Mouse (Mus musculus) liver, embryonic 12.5 days (tissue): Measurements from ENCODE around the gene Cstad. TPM values are rescaled to one million over a fixed set of nuclear protein-coding genes. Genes with fewer than 3 reads are reported as not detected.
A peak's percentile ranks its signal among the peaks of the same experiment; 100 is the strongest.

Experiments used
- ATAC-seq: fragments of 200-750 bp; cut with Nextera tagmentation; 2 replicates; pipeline ENCODE4 v1.8.0; 2017; ENCODE audit warnings: moderate number of reproducible peaks, mild to moderate bottlenecking, moderate library complexity
- H3K27ac ChIP-seq: fragments of 300-500 bp; sonication (generic); 2 replicates; pipeline ENCODE4 v1.5.1; 2016; ENCODE audit warnings: mild to moderate bottlenecking
- H3K27me3 ChIP-seq: fragments of 300-500 bp; sonication (generic); replicated peaks from 2 replicates; pipeline ENCODE4 v1.6.1; 2016; ENCODE audit warnings: mild to moderate bottlenecking, moderate library complexity
- H3K36me3 ChIP-seq: fragments of 300-500 bp; sonication (generic); 2 replicates; pipeline ENCODE4 v1.6.1; 2016; ENCODE audit warnings: mild to moderate bottlenecking, moderate library complexity
- H3K4me1 ChIP-seq: fragments of 300-500 bp; sonication (generic); 2 replicates; pipeline ENCODE4 v1.6.1; 2016
- H3K4me2 ChIP-seq: fragments of 300-500 bp; sonication (generic); 2 replicates; pipeline ENCODE4 v1.6.1; 2016; ENCODE audit warnings: mild to moderate bottlenecking, moderate library complexity
- H3K4me3 ChIP-seq: fragments of 300-500 bp; sonication (generic); 2 replicates; pipeline ENCODE4 v1.5.1; 2016; ENCODE audit warnings: mild to moderate bottlenecking, moderate library complexity
- H3K9ac ChIP-seq: fragments of 300-500 bp; sonication (generic); 2 replicates; pipeline ENCODE4 v1.6.1; 2016; ENCODE audit warnings: mild to moderate bottlenecking, moderate library complexity
- H3K9me3 ChIP-seq: fragments of 300-500 bp; sonication (generic); replicated peaks from 2 replicates; pipeline ENCODE4 v1.6.1; 2016; ENCODE audit warnings: mild to moderate bottlenecking, moderate library complexity
- WGBS: fragments of 180-500 bp; shearing (Covaris S2); methylation state at CpG from one replicate; pipeline ENCODE4 v1.1.7; 2016; ENCODE audit not compliant: insufficient replicate concordance; 5-methylcytosine and 5-hydroxymethylcytosine counted together
- polyA plus RNA-seq: library from polyadenylated mRNA; unstranded; fragments of >200 nt; fragmentation: Nextera tagmentation; extraction: Ambion mirVana; gene quantifications from 2 replicates; pipeline ENCODE4 v1.2.1, GENCODE M21; 2016

Gene Cstad
- polyA plus RNA-seq, 1 experiment from 2014 or later = 0.31 TPM

- WGBS = 51% methylated on average over 9 of the region's 9 CpGs
- H3K4me2 ChIP-seq = peak overlapping the region; percentile 17
- 0 out of 2 replicates have a peak overlapping the region, but pooled peaks have one; percentile 39 for H3K27ac ChIP-seq
Observed at GRCm38 (mm10) chr2:30614151-30614923, 19.5 kb downstream of the Cstad start.

GRCm38 (mm10) chr2:30615869-30616268, 21.0 kb downstream of the Cstad start:
- H3K9me3 ChIP-seq = no peaks in the 10 kb centered on the region
- no peak overlapping the region for H3K4me2 ChIP-seq
- 80% methylated on average over 2 of the region's 2 CpGs for WGBS
- no peak overlapping the region for H3K27ac ChIP-seq
- no peak for ATAC-seq
- H3K4me3 ChIP-seq = no peak overlapping the region
- H3K9ac ChIP-seq = no peak overlapping the region
- no peaks in the 10 kb centered on the region for H3K36me3 ChIP-seq
- peaks cover 13% of the 10 kb centered on the region for H3K4me1 ChIP-seq
- peaks cover 24% of the 10 kb centered on the region for H3K27me3 ChIP-seq

More at GRCm38 (mm10) chr2:30614151-30614923, 19.5 kb downstream of the Cstad start:
- peaks cover 13% of the 10 kb centered on the region for H3K4me1 ChIP-seq
- no peak for ATAC-seq
- H3K9me3 ChIP-seq = no peaks in the 10 kb centered on the region
- no peak overlapping the region for H3K9ac ChIP-seq
- H3K27me3 ChIP-seq = peaks cover 24% of the 10 kb centered on the region
- no peaks in the 10 kb centered on the region for H3K36me3 ChIP-seq
- H3K4me3 ChIP-seq = no peak overlapping the region

- Histone ChIP-seq H3K9me3 (no peaks in the 10 kb centered on the region), H3K4me1 (peaks cover 13% of the 10 kb centered on the region), H3K4me3 (no peak overlapping the region), H3K4me2 (no peak overlapping the region), H3K27me3 (peaks cover 24% of the 10 kb centered on the region), H3K9ac (no peak overlapping the region), H3K36me3 (no peaks in the 10 kb centered on the region), H3K27ac (no peak overlapping the region)
- no peak for ATAC-seq
- 57% methylated on average over 6 of the region's 6 CpGs for WGBS
Observed at GRCm38 (mm10) chr2:30616464-30616863, 21.6 kb downstream of the Cstad start.

GRCm38 (mm10) chr2:30618487-30619248, 23.8 kb downstream of the Cstad start:
- ATAC-seq = peak; percentile 59; the same call in 1 of the 2 replicates
- H3K4me2 ChIP-seq = no peak overlapping the region
- H3K4me3 ChIP-seq = no peak overlapping the region
- no peaks in the 10 kb centered on the region for H3K9me3 ChIP-seq
- H3K27me3 ChIP-seq = peaks cover 17% of the 10 kb centered on the region
- H3K27ac ChIP-seq = peak overlapping the region; percentile 39
- H3K4me1 ChIP-seq = peaks cover 13% of the 10 kb centered on the region
- no peaks in the 10 kb centered on the region for H3K36me3 ChIP-seq
- WGBS = 54% methylated on average over 6 of the region's 6 CpGs
- H3K9ac ChIP-seq = no peak overlapping the region

- H3K27me3 ChIP-seq = no peaks in the 10 kb centered on the region
- H3K4me3 ChIP-seq = no peak overlapping the region
- no peaks in the 10 kb centered on the region for H3K4me1 ChIP-seq
- H3K36me3 ChIP-seq = no peaks in the 10 kb centered on the region
- no peak overlapping the region for H3K27ac ChIP-seq
- no peak overlapping the region for H3K4me2 ChIP-seq
- 20% methylated on average over 10 of the region's 10 CpGs for WGBS
- H3K9me3 ChIP-seq = no peaks in the 10 kb centered on the region
- no peak for ATAC-seq
- H3K9ac ChIP-seq = no peak overlapping the region
Observed at GRCm38 (mm10) chr2:30623873-30624272, 29.0 kb downstream of the Cstad start.

GRCm38 (mm10) chr2:30625296-30625826, 30.5 kb downstream of the Cstad start:
- no peak overlapping the region for H3K27ac ChIP-seq
- H3K4me3 ChIP-seq = no peak overlapping the region
- H3K27me3 ChIP-seq = no peaks in the 10 kb centered on the region
- H3K4me1 ChIP-seq = no peaks in the 10 kb centered on the region
- 66% methylated on average over 6 of the region's 6 CpGs for WGBS
- no peak for ATAC-seq
- H3K9ac ChIP-seq = no peak overlapping the region
- H3K4me2 ChIP-seq = no peak overlapping the region
- H3K36me3 ChIP-seq = no peaks in the 10 kb centered on the region
- no peaks in the 10 kb centered on the region for H3K9me3 ChIP-seq

- H3K4me1 ChIP-seq = no peaks in the 10 kb centered on the region
- no peak overlapping the region for H3K4me3 ChIP-seq
- no peaks in the 10 kb centered on the region for H3K9me3 ChIP-seq
- H3K36me3 ChIP-seq = no peaks in the 10 kb centered on the region
- WGBS = 55% methylated on average over 17 of the region's 17 CpGs
- no peaks in the 10 kb centered on the region for H3K27me3 ChIP-seq
- H3K9ac ChIP-seq = no peak overlapping the region
- H3K27ac ChIP-seq = no peak overlapping the region
- H3K4me2 ChIP-seq = no peak overlapping the region
- no peak for ATAC-seq
Observed at GRCm38 (mm10) chr2:30626058-30626675, 31.3 kb downstream of the Cstad start.

- 78% methylated on average over 3 of the region's 3 CpGs for WGBS
- Histone ChIP-seq H3K36me3 (no peaks in the 10 kb centered on the region), H3K9me3 (no peaks in the 10 kb centered on the region), H3K4me3 (no peak overlapping the region), H3K4me1 (no peaks in the 10 kb centered on the region), H3K4me2 (no peak overlapping the region), H3K27ac (no peak overlapping the region), H3K27me3 (no peaks in the 10 kb centered on the region), H3K9ac (no peak overlapping the region)
- ATAC-seq = no peak
Observed at GRCm38 (mm10) chr2:30627338-30627737, 32.5 kb downstream of the Cstad start.

- no peak for ATAC-seq
- Histone ChIP-seq H3K36me3 (no peaks in the 10 kb centered on the region), H3K4me1 (no peaks in the 10 kb centered on the region), H3K4me2 (no peak overlapping the region), H3K27ac (no peak overlapping the region), H3K9me3 (no peaks in the 10 kb centered on the region), H3K4me3 (no peak overlapping the region), H3K9ac (no peak overlapping the region), H3K27me3 (no peaks in the 10 kb centered on the region)
- WGBS = 87% methylated on average over 17 of the region's 17 CpGs
Observed at GRCm38 (mm10) chr2:30628374-30628773, 33.5 kb downstream of the Cstad start.

- no peak for ATAC-seq
- Histone ChIP-seq H3K4me3 (no peak overlapping the region), H3K9ac (no peak overlapping the region), H3K36me3 (no peaks in the 10 kb centered on the region), H3K27ac (no peak overlapping the region), H3K9me3 (no peaks in the 10 kb centered on the region), H3K27me3 (no peaks in the 10 kb centered on the region), H3K4me1 (no peaks in the 10 kb centered on the region), H3K4me2 (no peak overlapping the region)
- 64% methylated on average over 14 of the region's 14 CpGs for WGBS
Observed at GRCm38 (mm10) chr2:30629038-30629761, 34.4 kb downstream of the Cstad start.

GRCm38 (mm10) chr2:30629860-30630259, 35.0 kb downstream of the Cstad start:
- WGBS = 50% methylated on average over 4 of the region's 4 CpGs
- no peak for ATAC-seq
- Histone ChIP-seq H3K9ac (no peak overlapping the region), H3K27me3 (no peaks in the 10 kb centered on the region), H3K36me3 (no peaks in the 10 kb centered on the region), H3K27ac (no peak overlapping the region), H3K4me1 (no peaks in the 10 kb centered on the region), H3K4me2 (no peak overlapping the region), H3K9me3 (no peaks in the 10 kb centered on the region), H3K4me3 (no peak overlapping the region)
